Mouse (Mus musculus): Measurements from ENCODE around the gene Gdpd5. TPM values are rescaled to one million over a fixed set of nuclear protein-coding genes. Genes with fewer than 3 reads are reported as not detected.
A peak's percentile ranks its signal among the peaks of the same experiment; 100 is the strongest.

The Gdpd5 gene
- polyA plus RNA-seq, 1 experiment from 2014 or later = 16.7 TPM

DNA sequence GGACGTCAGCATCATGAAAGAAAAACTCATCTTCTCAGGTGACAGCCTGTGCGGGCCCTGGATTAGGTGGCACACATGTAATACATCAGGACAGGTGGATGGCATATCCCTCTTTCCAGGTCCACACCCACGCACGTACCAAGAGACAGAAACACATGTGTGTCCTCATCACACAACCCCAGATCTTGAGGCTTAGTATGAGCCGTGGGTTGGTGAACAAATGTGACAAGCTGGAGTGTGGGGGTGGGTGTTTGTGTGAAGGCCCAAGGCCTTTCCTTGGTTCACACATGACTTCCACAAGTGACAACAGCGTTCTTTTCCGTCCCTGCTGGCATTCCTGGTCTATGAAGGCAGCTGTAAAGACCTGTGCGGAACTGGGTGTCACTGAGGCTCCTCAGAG, 77.6 kb downstream of the Gdpd5 start:
- WGBS = 88% methylated on average over 8 of the region's 8 CpGs
- DNase-seq (ENCODE audit: low spot score, missing footprints) (no peak), ATAC-seq (ENCODE audit: low FRiP score) (no peak)
- Histone ChIP-seq H3K27me3 (ENCODE audit: control insufficient read depth, insufficient read depth, low read length) (no peaks in the 10 kb centered on the region), H3K36me3 (ENCODE audit: control insufficient read depth, insufficient read depth, low read length) (peaks cover 3% of the 10 kb centered on the region; the same call in 1 of the 2 replicates), H3K4me2 (no peak overlapping the region), H3K9ac (ENCODE audit: low read length) (no peak overlapping the region), H3K4me1 (ENCODE audit: control insufficient read depth, insufficient read depth, low read length) (no peaks in the 10 kb centered on the region), H3K4me3 (ENCODE audit: low read depth, low read length) (no peak overlapping the region), H3K9me3 (ENCODE audit: control insufficient read depth, low read length) (no peaks in the 10 kb centered on the region), H3K27ac (ENCODE audit: low read depth, low read length) (no peak overlapping the region)

GRCm38 (mm10) chr7:99459888-99460652, 78.9 kb downstream of the Gdpd5 start:
- H3K9ac ChIP-seq (ENCODE audit: low read length) = no peak overlapping the region
- DNase-seq (ENCODE audit: low spot score, missing footprints) (no peak), ATAC-seq (ENCODE audit: low FRiP score) (no peak)
- peaks cover 3% of the 10 kb centered on the region; the same call in 1 of the 2 replicates for H3K36me3 ChIP-seq (ENCODE audit: control insufficient read depth, insufficient read depth, low read length)
- H3K4me1 ChIP-seq (ENCODE audit: control insufficient read depth, insufficient read depth, low read length) = no peaks in the 10 kb centered on the region
- no peak overlapping the region for H3K4me2 ChIP-seq
- no peak overlapping the region for H3K27ac ChIP-seq (ENCODE audit: low read depth, low read length)
- 90% methylated on average over 15 of the region's 15 CpGs for WGBS
- no peaks in the 10 kb centered on the region for H3K9me3 ChIP-seq (ENCODE audit: control insufficient read depth, low read length)
- H3K4me3 ChIP-seq (ENCODE audit: low read depth, low read length) = no peak overlapping the region
- no peaks in the 10 kb centered on the region for H3K27me3 ChIP-seq (ENCODE audit: control insufficient read depth, insufficient read depth, low read length)

DNA sequence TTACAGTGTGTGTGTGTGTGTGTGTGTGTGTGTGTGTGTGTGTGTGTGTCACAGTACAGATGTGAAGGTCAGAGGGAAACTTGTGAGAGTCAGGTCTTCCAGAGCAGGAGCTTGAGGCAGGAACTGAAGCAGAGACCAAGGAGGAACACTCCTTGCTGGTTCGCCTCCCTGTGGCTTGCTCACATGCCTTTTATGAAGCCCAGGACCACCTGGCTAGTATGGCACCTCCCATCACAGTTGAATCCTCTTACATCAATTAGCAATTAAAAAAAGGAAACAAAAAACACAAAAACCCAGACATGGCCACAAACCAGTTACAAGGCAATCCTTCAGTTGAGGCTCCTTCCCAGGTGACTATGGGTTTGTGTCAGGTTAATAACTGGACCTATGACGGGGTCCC, 81.9 kb downstream of the Gdpd5 start:
- H3K4me2 ChIP-seq = no peak overlapping the region
- peaks cover 3% of the 10 kb centered on the region; the same call in 1 of the 2 replicates for H3K36me3 ChIP-seq (ENCODE audit: control insufficient read depth, insufficient read depth, low read length)
- H3K27me3 ChIP-seq (ENCODE audit: control insufficient read depth, insufficient read depth, low read length) = peaks cover 10% of the 10 kb centered on the region
- H3K4me1 ChIP-seq (ENCODE audit: control insufficient read depth, insufficient read depth, low read length) = peaks cover 16% of the 10 kb centered on the region
- H3K4me3 ChIP-seq (ENCODE audit: low read depth, low read length) = no peak overlapping the region
- H3K9me3 ChIP-seq (ENCODE audit: control insufficient read depth, low read length) = no peaks in the 10 kb centered on the region
- no peak overlapping the region for H3K9ac ChIP-seq (ENCODE audit: low read length)
- 86% methylated on average over 2 of the region's 2 CpGs for WGBS
- no peak overlapping the region for H3K27ac ChIP-seq (ENCODE audit: low read depth, low read length)
- ATAC-seq (ENCODE audit: low FRiP score) = no peak
- no peak for DNase-seq (ENCODE audit: low spot score, missing footprints)

DNA sequence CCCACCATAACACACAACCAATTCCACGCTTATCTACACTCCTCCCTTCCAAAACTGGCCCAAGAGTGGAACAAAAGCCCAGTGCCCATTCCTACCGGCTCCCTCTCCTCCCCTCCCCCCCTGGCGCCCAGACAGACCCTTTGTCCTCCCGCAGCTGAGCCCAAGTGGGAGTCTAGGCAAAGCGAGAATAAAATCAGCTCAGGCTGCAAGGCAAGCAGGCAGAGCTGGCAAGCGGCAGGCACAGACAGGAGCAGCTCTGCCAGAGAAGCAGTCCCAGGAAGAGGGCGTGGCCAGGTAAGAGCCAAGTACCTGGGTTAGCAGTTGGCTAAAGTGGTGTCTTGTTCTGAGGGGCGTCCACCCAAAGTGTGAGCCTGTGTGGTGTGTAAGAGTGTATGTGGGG, 84.6 kb downstream of the Gdpd5 start, which contains the start of gene Klhl35:
Gene Klhl35 (plus strand): TSS at position 194 of the 400 bp plus-strand sequence.
- 19% methylated on average over 8 of the region's 8 CpGs for WGBS
- Histone ChIP-seq H3K36me3 (ENCODE audit: control insufficient read depth, insufficient read depth, low read length) (no peaks in the 10 kb centered on the region), H3K9me3 (ENCODE audit: control insufficient read depth, low read length) (no peaks in the 10 kb centered on the region), H3K9ac (ENCODE audit: low read length) (peak within 1 kb of the TSS; percentile 43), H3K27me3 (ENCODE audit: control insufficient read depth, insufficient read depth, low read length) (peaks cover 21% of the 10 kb centered on the region), H3K27ac (ENCODE audit: low read depth, low read length) (peak within 1 kb of the TSS; percentile 37), H3K4me2 (peak within 1 kb of the TSS; percentile 39), H3K4me1 (ENCODE audit: control insufficient read depth, insufficient read depth, low read length) (peaks cover 22% of the 10 kb centered on the region), H3K4me3 (ENCODE audit: low read depth, low read length) (peak within 1 kb of the TSS; percentile 11)
- peak; percentile 94 for DNase-seq (ENCODE audit: low spot score, missing footprints)
- peak; percentile 34 for ATAC-seq (ENCODE audit: low FRiP score)

GRCm38 (mm10) chr7:99467916-99468282, 86.7 kb downstream of the Gdpd5 start:
- Histone ChIP-seq H3K9me3 (ENCODE audit: control insufficient read depth, low read length) (no peaks in the 10 kb centered on the region), H3K9ac (ENCODE audit: low read length) (peak overlapping the region; percentile 74), H3K4me3 (ENCODE audit: low read depth, low read length) (peak overlapping the region; percentile 47), H3K4me1 (ENCODE audit: control insufficient read depth, insufficient read depth, low read length) (peaks cover 22% of the 10 kb centered on the region), H3K4me2 (peak overlapping the region; percentile 66), H3K36me3 (ENCODE audit: control insufficient read depth, insufficient read depth, low read length) (peaks cover 9% of the 10 kb centered on the region), H3K27ac (ENCODE audit: low read depth, low read length) (peak overlapping the region; percentile 48), H3K27me3 (ENCODE audit: control insufficient read depth, insufficient read depth, low read length) (peaks cover 21% of the 10 kb centered on the region)
- peak; percentile 91 for DNase-seq (ENCODE audit: low spot score, missing footprints)
- ATAC-seq (ENCODE audit: low FRiP score) = no peak
- WGBS = 29% methylated on average over 11 of the region's 11 CpGs

- H3K4me1 ChIP-seq (ENCODE audit: control insufficient read depth, insufficient read depth, low read length) = peaks cover 22% of the 10 kb centered on the region
- no peaks in the 10 kb centered on the region for H3K9me3 ChIP-seq (ENCODE audit: control insufficient read depth, low read length)
- peaks cover 21% of the 10 kb centered on the region for H3K27me3 ChIP-seq (ENCODE audit: control insufficient read depth, insufficient read depth, low read length)
Measured at GRCm38 (mm10) chr7:99468283-99469132, 87.3 kb downstream of the Gdpd5 start.

GRCm38 (mm10) chr7:99469680-99470405, 88.6 kb downstream of the Gdpd5 start:
- Histone ChIP-seq H3K4me2 (no peak overlapping the region), H3K4me1 (ENCODE audit: control insufficient read depth, insufficient read depth, low read length) (peaks cover 22% of the 10 kb centered on the region), H3K27me3 (ENCODE audit: control insufficient read depth, insufficient read depth, low read length) (peaks cover 21% of the 10 kb centered on the region), H3K9me3 (ENCODE audit: control insufficient read depth, low read length) (no peaks in the 10 kb centered on the region), H3K36me3 (ENCODE audit: control insufficient read depth, insufficient read depth, low read length) (peaks cover 12% of the 10 kb centered on the region), H3K27ac (ENCODE audit: low read depth, low read length) (no peak overlapping the region), H3K9ac (ENCODE audit: low read length) (no peak overlapping the region), H3K4me3 (ENCODE audit: low read depth, low read length) (no peak overlapping the region)
- DNase-seq (ENCODE audit: low spot score, missing footprints) = no peak
- no peak for ATAC-seq (ENCODE audit: low FRiP score)
- WGBS = 79% methylated on average over 17 of the region's 17 CpGs

More at GRCm38 (mm10) chr7:99468283-99469132, 87.3 kb downstream of the Gdpd5 start:
- 3% methylated on average over 116 of the region's 145 CpGs for WGBS
- ATAC-seq (ENCODE audit: low FRiP score) (peak; percentile 68), DNase-seq (ENCODE audit: low spot score, missing footprints) (peak; percentile 94)
- Histone ChIP-seq H3K27ac (ENCODE audit: low read depth, low read length) (peak overlapping the region; percentile 48), H3K4me2 (peak overlapping the region; percentile 66), H3K9ac (ENCODE audit: low read length) (peak overlapping the region; percentile 74), H3K36me3 (ENCODE audit: control insufficient read depth, insufficient read depth, low read length) (peaks cover 9% of the 10 kb centered on the region), H3K4me3 (ENCODE audit: low read depth, low read length) (peak overlapping the region; percentile 47)

GRCm38 (mm10) chr7:99471578-99471977, 90.4 kb downstream of the Gdpd5 start:
- no peak overlapping the region for H3K9ac ChIP-seq (ENCODE audit: low read length)
- no peak overlapping the region for H3K4me3 ChIP-seq (ENCODE audit: low read depth, low read length)
- peaks cover 11% of the 10 kb centered on the region for H3K4me1 ChIP-seq (ENCODE audit: control insufficient read depth, insufficient read depth, low read length)
- no peaks in the 10 kb centered on the region for H3K9me3 ChIP-seq (ENCODE audit: control insufficient read depth, low read length)
- DNase-seq (ENCODE audit: low spot score, missing footprints) (no peak), ATAC-seq (ENCODE audit: low FRiP score) (no peak)
- H3K4me2 ChIP-seq = no peak overlapping the region
- H3K27me3 ChIP-seq (ENCODE audit: control insufficient read depth, insufficient read depth, low read length) = peaks cover 21% of the 10 kb centered on the region
- 63% methylated on average over 18 of the region's 18 CpGs for WGBS
- H3K27ac ChIP-seq (ENCODE audit: low read depth, low read length) = no peak overlapping the region
- H3K36me3 ChIP-seq (ENCODE audit: control insufficient read depth, insufficient read depth, low read length) = peaks cover 12% of the 10 kb centered on the region

Measured in midbrain, embryonic 11.5 days (tissue).